Mouse (Mus musculus): ENCODE data around the gene Ptprm. TPM values are rescaled to one million over a fixed set of nuclear protein-coding genes. Genes with fewer than 3 reads are reported as not detected.

Gene Ptprm
- polyA plus RNA-seq, 1 experiment from 2014 or later: 31.4 TPM

GRCm38 (mm10) chr17:67038558-67038957 is 315.7 kb downstream of the Ptprm start:
- H3K4me2 ChIP-seq (replicated peaks): no peak overlapping the region
- no peak overlapping the region for H3K27ac ChIP-seq
- H3K9me3 ChIP-seq (ENCODE audit: control insufficient read depth, low read length): peaks cover 3% of the 10 kb centered on the region; the same call in 1 of the 2 replicates
- ATAC-seq (ENCODE audit: low FRiP score): no peak
- no peak for DNase-seq (ENCODE audit: low spot score)
- H3K4me1 ChIP-seq (replicated peaks; ENCODE audit: control insufficient read depth, insufficient read depth, low read length): no peaks in the 10 kb centered on the region
- H3K4me3 ChIP-seq (replicated peaks; ENCODE audit: low read length): no peak overlapping the region
- no peak overlapping the region for H3K9ac ChIP-seq
- WGBS: 88% methylated on average over 6 of the region's 6 CpGs
- 0 out of 2 replicates have a peak, but pooled peaks cover 4% of the 10 kb centered on the region for H3K36me3 ChIP-seq (replicated peaks; ENCODE audit: control insufficient read depth, insufficient read depth)
- no peaks in the 10 kb centered on the region for H3K27me3 ChIP-seq (ENCODE audit: control insufficient read depth, insufficient read depth, low read length)

- no peak overlapping the region for H3K4me3 ChIP-seq (replicated peaks; ENCODE audit: low read length)
- no peak overlapping the region for H3K4me2 ChIP-seq (replicated peaks)
- no peaks in the 10 kb centered on the region for H3K27me3 ChIP-seq (ENCODE audit: control insufficient read depth, insufficient read depth, low read length)
- H3K9me3 ChIP-seq (ENCODE audit: control insufficient read depth, low read length): peaks cover 3% of the 10 kb centered on the region; the same call in 1 of the 2 replicates
- 0 out of 2 replicates have a peak, but pooled peaks cover 4% of the 10 kb centered on the region for H3K36me3 ChIP-seq (replicated peaks; ENCODE audit: control insufficient read depth, insufficient read depth)
- DNase-seq (ENCODE audit: low spot score) (no peak), ATAC-seq (ENCODE audit: low FRiP score) (no peak)
- no peaks in the 10 kb centered on the region for H3K4me1 ChIP-seq (replicated peaks; ENCODE audit: control insufficient read depth, insufficient read depth, low read length)
- H3K27ac ChIP-seq: no peak overlapping the region
- 94% methylated on average over 3 of the region's 3 CpGs for WGBS
- H3K9ac ChIP-seq: no peak overlapping the region
Measured at GRCm38 (mm10) chr17:67033547-67033946, 320.7 kb downstream of the Ptprm start.

GRCm38 (mm10) chr17:67032021-67032420 is 322.2 kb downstream of the Ptprm start:
- H3K27me3 ChIP-seq (ENCODE audit: control insufficient read depth, insufficient read depth, low read length): no peaks in the 10 kb centered on the region
- H3K4me2 ChIP-seq (replicated peaks): no peak overlapping the region
- H3K9me3 ChIP-seq (ENCODE audit: control insufficient read depth, low read length): peaks cover under 1% of the 10 kb centered on the region; the same call in 1 of the 2 replicates
- no peak for ATAC-seq (ENCODE audit: low FRiP score)
- no peaks in the 10 kb centered on the region for H3K4me1 ChIP-seq (replicated peaks; ENCODE audit: control insufficient read depth, insufficient read depth, low read length)
- H3K4me3 ChIP-seq (replicated peaks; ENCODE audit: low read length): no peak overlapping the region
- 0 out of 2 replicates have a peak, but pooled peaks cover 2% of the 10 kb centered on the region for H3K36me3 ChIP-seq (replicated peaks; ENCODE audit: control insufficient read depth, insufficient read depth)
- H3K9ac ChIP-seq: no peak overlapping the region
- no peak for DNase-seq (ENCODE audit: low spot score)
- WGBS: 92% methylated on average over 6 of the region's 6 CpGs
- H3K27ac ChIP-seq: no peak overlapping the region

- H3K36me3 ChIP-seq (replicated peaks; ENCODE audit: control insufficient read depth, insufficient read depth): no peaks in the 10 kb centered on the region
- H3K27ac ChIP-seq: no peak overlapping the region
- H3K9ac ChIP-seq: no peak overlapping the region
- H3K27me3 ChIP-seq (ENCODE audit: control insufficient read depth, insufficient read depth, low read length): no peaks in the 10 kb centered on the region
- H3K4me2 ChIP-seq (replicated peaks): no peak overlapping the region
- H3K4me3 ChIP-seq (replicated peaks; ENCODE audit: low read length): no peak overlapping the region
- DNase-seq (ENCODE audit: low spot score) (no peak), ATAC-seq (ENCODE audit: low FRiP score) (no peak)
- H3K9me3 ChIP-seq (ENCODE audit: control insufficient read depth, low read length): no peaks in the 10 kb centered on the region
- no peaks in the 10 kb centered on the region for H3K4me1 ChIP-seq (replicated peaks; ENCODE audit: control insufficient read depth, insufficient read depth, low read length)
- WGBS: 67% methylated on average over 4 of the region's 4 CpGs
Measured at GRCm38 (mm10) chr17:67031341-67031740, 322.9 kb downstream of the Ptprm start.

GRCm38 (mm10) chr17:67027274-67027673 is 327.0 kb downstream of the Ptprm start:
- 89% methylated on average over 9 of the region's 9 CpGs for WGBS
- Histone ChIP-seq H3K36me3 (replicated peaks; ENCODE audit: control insufficient read depth, insufficient read depth) (no peaks in the 10 kb centered on the region), H3K27me3 (ENCODE audit: control insufficient read depth, insufficient read depth, low read length) (no peaks in the 10 kb centered on the region), H3K4me1 (replicated peaks; ENCODE audit: control insufficient read depth, insufficient read depth, low read length) (no peaks in the 10 kb centered on the region; the same call in 1 of the 2 replicates), H3K4me3 (replicated peaks; ENCODE audit: low read length) (no peak overlapping the region), H3K9me3 (ENCODE audit: control insufficient read depth, low read length) (no peaks in the 10 kb centered on the region), H3K4me2 (replicated peaks) (no peak overlapping the region), H3K27ac (no peak overlapping the region), H3K9ac (no peak overlapping the region)
- ATAC-seq (ENCODE audit: low FRiP score): no peak
- no peak for DNase-seq (ENCODE audit: low spot score)

DNA sequence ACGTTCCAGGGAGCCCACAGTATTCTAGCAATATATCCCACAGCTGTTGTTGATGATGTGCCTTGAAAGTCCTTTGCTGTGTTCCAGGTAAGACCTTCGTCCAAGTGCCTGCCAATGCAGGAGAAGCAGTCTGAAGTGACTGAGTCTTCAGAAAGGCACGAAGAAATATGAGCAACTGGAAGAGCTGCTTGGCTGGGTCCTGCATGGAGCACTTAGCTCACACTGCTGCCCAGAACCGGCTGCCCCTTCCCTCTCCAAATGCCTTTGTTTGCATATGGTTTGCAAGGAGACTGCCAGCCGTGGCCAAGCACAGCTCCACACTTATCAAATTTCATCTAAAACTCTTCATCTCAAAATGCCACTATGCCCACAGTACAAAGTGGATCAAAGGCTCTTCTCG is 337.8 kb downstream of the Ptprm start:
- Histone ChIP-seq H3K9me3 (ENCODE audit: control insufficient read depth, low read length) (no peaks in the 10 kb centered on the region), H3K9ac (no peak overlapping the region), H3K36me3 (replicated peaks; ENCODE audit: control insufficient read depth, insufficient read depth) (no peaks in the 10 kb centered on the region), H3K4me3 (replicated peaks; ENCODE audit: low read length) (no peak overlapping the region), H3K4me2 (replicated peaks) (no peak overlapping the region), H3K4me1 (replicated peaks; ENCODE audit: control insufficient read depth, insufficient read depth, low read length) (no peaks in the 10 kb centered on the region), H3K27ac (no peak overlapping the region), H3K27me3 (ENCODE audit: control insufficient read depth, insufficient read depth, low read length) (no peaks in the 10 kb centered on the region)
- ATAC-seq (ENCODE audit: low FRiP score): no peak
- no peak for DNase-seq (ENCODE audit: low spot score)
- 85% methylated on average over 6 of the region's 6 CpGs for WGBS

GRCm38 (mm10) chr17:67013217-67013616 is 341.0 kb downstream of the Ptprm start:
- H3K9me3 ChIP-seq (ENCODE audit: control insufficient read depth, low read length): no peaks in the 10 kb centered on the region

GRCm38 (mm10) chr17:67011836-67012583 is 342.2 kb downstream of the Ptprm start:
- Histone ChIP-seq H3K36me3 (replicated peaks; ENCODE audit: control insufficient read depth, insufficient read depth) (no peaks in the 10 kb centered on the region), H3K4me1 (replicated peaks; ENCODE audit: control insufficient read depth, insufficient read depth, low read length) (no peaks in the 10 kb centered on the region; the same call in 1 of the 2 replicates), H3K27ac (no peak overlapping the region), H3K27me3 (ENCODE audit: control insufficient read depth, insufficient read depth, low read length) (no peaks in the 10 kb centered on the region), H3K4me3 (replicated peaks; ENCODE audit: low read length) (no peak overlapping the region), H3K9me3 (ENCODE audit: control insufficient read depth, low read length) (no peaks in the 10 kb centered on the region), H3K9ac (no peak overlapping the region), H3K4me2 (replicated peaks) (no peak overlapping the region)
- 75% methylated on average over 6 of the region's 6 CpGs for WGBS
- DNase-seq (ENCODE audit: low spot score) (no peak), ATAC-seq (ENCODE audit: low FRiP score) (no peak; the same call in 1 of the 2 replicates)

More at GRCm38 (mm10) chr17:67013217-67013616, 341.0 kb downstream of the Ptprm start:
- Histone ChIP-seq H3K27ac (no peak overlapping the region), H3K4me2 (replicated peaks) (no peak overlapping the region), H3K4me1 (replicated peaks; ENCODE audit: control insufficient read depth, insufficient read depth, low read length) (no peaks in the 10 kb centered on the region), H3K36me3 (replicated peaks; ENCODE audit: control insufficient read depth, insufficient read depth) (no peaks in the 10 kb centered on the region), H3K4me3 (replicated peaks; ENCODE audit: low read length) (no peak overlapping the region), H3K9ac (no peak overlapping the region), H3K27me3 (ENCODE audit: control insufficient read depth, insufficient read depth, low read length) (no peaks in the 10 kb centered on the region)
- ATAC-seq (ENCODE audit: low FRiP score) (no peak), DNase-seq (ENCODE audit: low spot score) (no peak)
- 76% methylated on average over 6 of the region's 6 CpGs for WGBS

- DNase-seq (ENCODE audit: low spot score): peak; percentile 41
- H3K9ac ChIP-seq: no peak overlapping the region
- H3K36me3 ChIP-seq (replicated peaks; ENCODE audit: control insufficient read depth, insufficient read depth): no peaks in the 10 kb centered on the region
- no peak overlapping the region for H3K4me2 ChIP-seq (replicated peaks)
- ATAC-seq (ENCODE audit: low FRiP score): peak; percentile 68; the same call in 1 of the 2 replicates
- 46% methylated on average over 4 of the region's 4 CpGs for WGBS
- H3K4me1 ChIP-seq (replicated peaks; ENCODE audit: control insufficient read depth, insufficient read depth, low read length): peaks cover 3% of the 10 kb centered on the region; the same call in 1 of the 2 replicates
- no peaks in the 10 kb centered on the region for H3K9me3 ChIP-seq (ENCODE audit: control insufficient read depth, low read length)
- no peak overlapping the region for H3K27ac ChIP-seq
- no peaks in the 10 kb centered on the region for H3K27me3 ChIP-seq (ENCODE audit: control insufficient read depth, insufficient read depth, low read length)
- H3K4me3 ChIP-seq (replicated peaks; ENCODE audit: low read length): no peak overlapping the region
Measured at GRCm38 (mm10) chr17:67010136-67010535, 344.1 kb downstream of the Ptprm start.
